Mouse (Mus musculus): Measurements from ENCODE around the gene Lrrc10b.

- no peak for TF ChIP-seq TAL1 (IDR thresholded peaks at IDR 0.05; ENCODE audit: low read length)
- no peak for TF ChIP-seq GATA1 (IDR thresholded peaks at IDR 0.05; ENCODE audit: low read length)
Observed at GRCm38 (mm10) chr19:10413701-10414242, 43.5 kb downstream of the Lrrc10b start.

Data from erythroblast, embryonic 14.5 days (primary cell).